Mouse (Mus musculus) spleen, postnatal 14 days (tissue): Measurements from ENCODE around the gene Gm2075.
"Not testable (repeated sequence)": the region's sequence is repeated elsewhere in the genome, so short reads cannot be mapped to it uniquely, and the experiment has no call there.

Experiments
- DNase-seq, 2 experiments: peaks; one replicate each; pipeline ENCODE4 v3.0.0; 2021 to 2022; ENCODE audit warnings: low spot score in 2 of 2

Gene Gm2075

DNA sequence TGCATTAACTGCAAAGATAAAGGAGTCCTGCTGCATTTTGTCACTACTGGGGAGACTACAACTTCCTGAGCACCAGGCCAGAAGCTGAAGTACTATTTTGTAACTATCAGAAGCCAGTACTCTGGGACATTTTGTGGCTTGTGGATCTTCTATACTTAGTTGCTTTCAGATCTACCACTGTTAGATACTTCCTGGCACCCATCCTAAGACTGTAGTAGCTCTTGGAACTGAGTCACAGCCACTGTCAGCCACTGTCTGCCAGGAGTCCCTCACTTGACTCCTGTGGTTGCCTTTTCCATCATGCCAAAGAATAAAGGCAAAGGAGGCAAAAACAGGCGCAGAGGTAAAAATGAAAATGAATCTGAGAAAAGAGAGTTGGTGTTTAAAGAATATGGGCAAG is at the start of gene Gm2075:
TSS of gene Gm2075 (plus strand) at position 301 of the 400 bp plus-strand sequence.
- DNase-seq, result not testable (repeated sequence)

DNA sequence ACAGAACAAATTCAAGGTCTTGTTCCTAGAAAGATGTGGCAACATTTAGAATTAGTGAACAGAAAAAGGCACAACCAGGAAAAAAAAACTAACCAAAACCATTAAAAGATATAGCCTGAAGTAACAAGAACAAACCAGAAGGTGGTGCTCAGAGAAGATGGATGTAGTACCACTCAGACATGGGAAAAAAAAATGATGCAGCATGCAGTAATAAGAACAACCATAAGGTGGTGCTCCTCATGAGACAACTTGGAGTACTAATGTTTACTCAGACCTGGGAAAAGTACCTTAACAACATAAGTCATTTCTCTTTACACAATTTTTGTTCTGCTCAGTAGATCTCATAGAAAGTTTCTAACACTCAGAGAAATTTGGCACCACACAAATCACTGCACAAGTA is 27.6 kb upstream of the Gm2075 start:
- not testable (repeated sequence) for DNase-seq

DNA sequence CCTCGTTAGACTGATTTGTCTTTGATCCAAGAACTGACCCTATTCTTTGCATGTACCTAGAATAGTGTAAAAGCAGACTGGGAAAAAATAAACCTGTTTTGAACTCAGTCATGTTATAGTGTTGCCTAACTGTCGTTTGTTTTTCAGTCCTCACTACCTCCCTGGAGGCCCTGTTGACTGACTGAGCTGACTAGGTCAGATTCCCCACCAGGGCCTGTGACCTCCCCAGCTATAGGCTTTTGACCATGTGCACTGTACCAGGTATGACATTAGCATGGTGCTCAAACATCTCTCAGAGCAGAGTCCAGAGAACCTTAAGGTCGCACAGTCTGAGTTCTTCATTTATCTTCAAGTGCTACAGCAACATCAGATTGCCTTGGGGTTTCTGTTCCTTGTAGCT is 7.5 kb upstream of the Gm2075 start:
- not testable (repeated sequence) for DNase-seq

DNA sequence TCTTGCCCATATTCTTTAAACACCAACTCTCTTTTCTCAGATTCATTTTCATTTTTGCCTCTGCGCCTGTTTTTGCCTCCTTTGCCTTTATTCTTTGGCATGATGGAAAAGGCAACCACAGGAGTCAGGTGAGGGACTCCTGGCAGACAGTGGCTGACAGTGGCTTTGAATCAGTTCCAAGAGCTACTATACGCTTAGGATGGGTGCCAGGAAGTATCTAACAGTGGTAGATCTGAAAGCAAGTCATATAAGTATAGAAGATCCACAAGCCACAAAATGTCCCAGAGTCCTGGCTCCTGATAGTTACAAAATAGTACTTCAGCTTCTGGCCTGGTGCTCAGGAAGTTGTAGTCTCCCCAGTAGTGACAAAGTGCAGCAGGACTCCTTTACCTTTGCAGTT is 7.0 kb downstream of the Gm2075 start, which contains the start of gene Gm6803:
TSS of gene Gm6803 (minus strand) at position 101 of the 400 bp plus-strand sequence.
- DNase-seq, result not testable (repeated sequence)

DNA sequence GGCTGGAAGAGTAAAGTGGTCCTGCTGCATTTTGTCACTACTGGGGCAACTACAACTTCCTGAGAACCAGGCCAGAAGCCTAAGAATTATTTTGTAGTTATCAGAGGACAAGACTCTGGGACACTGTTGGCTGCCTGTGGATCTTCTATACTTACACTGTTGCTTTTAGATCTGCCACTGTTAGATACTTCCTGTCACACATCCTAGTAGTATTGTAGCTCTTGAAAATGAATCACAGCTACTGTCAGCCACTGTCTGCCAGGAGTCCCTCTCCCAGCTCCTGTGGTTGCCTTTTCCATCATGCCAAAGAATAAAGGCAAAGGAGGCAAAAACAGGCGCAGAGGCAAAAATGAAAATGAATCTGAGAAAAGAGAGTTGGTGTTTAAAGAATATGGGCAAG is 15.1 kb downstream of the Gm2075 start, which contains the start of gene Gm2056:
TSS of gene Gm2056 (plus strand) at position 301 of the 400 bp plus-strand sequence.
- DNase-seq, result not testable (repeated sequence)

DNA sequence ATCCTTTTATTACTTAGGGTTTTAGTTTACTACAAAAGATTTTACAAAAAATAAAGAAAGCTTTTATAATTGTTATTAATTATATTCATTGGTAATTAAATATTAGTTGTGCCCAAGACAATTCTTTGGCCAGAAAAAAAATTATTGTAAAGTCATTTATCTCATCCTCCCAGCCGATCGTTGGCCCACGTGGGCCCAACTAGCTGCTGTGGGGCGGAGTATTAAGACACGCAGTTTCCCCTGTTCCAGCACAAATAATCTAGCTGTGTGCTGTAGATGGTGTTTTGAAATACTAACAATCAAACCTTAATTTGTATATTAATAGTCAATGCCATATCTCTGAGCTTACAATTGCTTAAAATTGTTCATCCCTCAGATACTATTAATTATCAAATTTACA is 20.6 kb downstream of the Gm2075 start:
- not testable (repeated sequence) for DNase-seq

DNA sequence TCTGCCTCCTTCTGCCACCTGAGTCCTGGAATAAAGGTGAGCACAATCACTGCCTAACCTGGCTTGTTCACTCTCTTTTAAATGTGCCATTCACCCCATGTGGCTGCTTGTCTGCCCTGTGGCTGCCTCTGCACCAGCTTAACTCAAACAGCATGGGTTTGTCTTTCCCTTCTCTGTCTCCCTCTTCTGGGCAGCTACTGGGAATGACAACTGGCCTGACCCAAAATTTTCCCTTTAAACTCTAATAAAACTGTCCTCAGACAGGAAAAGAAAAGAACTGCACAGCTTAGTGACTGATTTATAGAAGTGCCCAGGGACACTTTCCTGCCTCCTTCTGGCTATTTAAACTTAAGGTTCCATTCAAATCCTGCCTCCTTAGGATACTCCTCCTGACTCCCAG is 27.4 kb downstream of the Gm2075 start:
- not testable (repeated sequence) for DNase-seq

DNA sequence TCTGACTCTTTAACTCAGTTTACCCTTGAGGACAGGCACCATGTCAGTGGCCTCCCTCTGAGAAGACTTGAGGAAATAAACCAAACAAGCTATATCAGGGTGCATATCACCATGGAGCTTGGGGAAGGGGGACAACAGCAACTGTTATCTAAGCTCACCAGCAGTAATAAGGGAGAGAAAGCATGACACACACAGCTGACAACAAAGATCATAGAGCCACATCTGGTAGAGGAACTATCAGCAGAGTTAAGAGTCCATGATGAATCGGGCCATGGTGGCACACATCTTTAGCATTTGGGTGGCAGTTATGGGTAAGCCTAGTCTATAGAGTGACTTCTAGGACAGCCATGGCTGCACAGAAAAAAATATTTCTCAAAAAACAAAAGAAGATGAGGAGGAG is 28.1 kb downstream of the Gm2075 start:
- not testable (repeated sequence) for DNase-seq

DNA sequence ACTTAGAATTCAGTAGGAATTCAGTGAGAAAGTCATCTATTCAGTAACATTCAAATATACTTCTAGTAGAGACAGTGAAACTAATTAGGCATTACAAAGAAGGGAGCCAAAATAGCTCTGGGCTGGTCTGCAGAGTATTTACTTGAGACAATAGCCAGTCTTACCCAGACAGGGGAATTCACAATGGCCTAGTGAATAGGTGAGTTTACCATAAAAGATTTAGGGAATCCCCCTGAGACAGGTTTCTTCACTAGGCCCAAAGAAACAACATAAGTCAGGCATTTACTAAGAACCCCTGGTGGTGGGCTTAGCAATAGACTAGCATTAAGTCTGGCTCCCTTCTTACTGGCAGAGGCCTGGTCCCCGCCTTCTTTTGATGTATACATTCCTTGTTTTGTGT is 33.6 kb downstream of the Gm2075 start:
- DNase-seq, result not testable (repeated sequence)
